Mouse (Mus musculus): Measurements from ENCODE around the gene Itih2.

Itih2 gene

DNA sequence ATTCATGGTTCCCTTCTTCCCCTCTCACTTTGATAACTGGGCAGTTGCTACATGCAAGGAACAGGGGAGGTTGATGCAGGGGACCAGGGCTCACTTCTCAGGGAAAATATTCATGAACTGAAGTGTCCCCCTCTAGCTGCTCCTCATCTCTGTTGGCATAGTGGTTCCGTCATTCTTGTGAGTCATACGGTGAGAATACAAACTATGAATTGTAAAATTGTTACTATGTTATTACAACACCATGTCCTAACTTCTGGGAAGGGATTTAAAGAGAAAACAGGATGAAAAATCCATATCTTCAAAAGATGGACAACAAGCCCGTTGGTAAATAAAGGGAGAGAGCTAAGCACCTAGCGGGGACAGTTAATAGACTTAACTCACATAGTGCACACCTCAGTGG, at the start of gene Itih2:
Itih2 (minus strand) TSS at position 101 of the 400 bp plus-strand sequence.
- DNase-seq: no peak

DNA sequence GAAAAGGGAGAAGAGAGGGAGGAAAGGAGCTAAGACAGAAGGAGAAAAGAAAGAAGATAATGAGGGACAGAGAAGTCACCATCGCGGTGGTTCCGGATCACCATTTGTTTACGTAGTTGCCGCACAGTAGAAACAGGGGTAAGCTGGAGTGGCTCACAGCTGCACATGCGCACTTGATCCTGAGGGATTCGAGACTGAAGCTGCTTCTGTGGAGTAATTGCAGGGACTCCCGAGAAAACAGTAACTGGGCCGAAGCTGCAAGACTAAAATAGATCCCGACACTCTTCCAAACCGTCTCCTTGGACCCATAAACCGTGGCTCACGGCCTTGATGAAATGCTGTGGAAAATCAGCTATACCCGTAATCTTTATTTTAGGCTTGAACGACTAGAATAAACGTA, 38.8 kb upstream of the Itih2 start:
- DNase-seq: no peak

- DNase-seq: no peak
Measured at GRCm38 (mm10) chr2:10168016-10168415, 36.8 kb upstream of the Itih2 start.

- DNase-seq: no peak
Measured at GRCm38 (mm10) chr2:10167283-10167682, 36.1 kb upstream of the Itih2 start.

DNA sequence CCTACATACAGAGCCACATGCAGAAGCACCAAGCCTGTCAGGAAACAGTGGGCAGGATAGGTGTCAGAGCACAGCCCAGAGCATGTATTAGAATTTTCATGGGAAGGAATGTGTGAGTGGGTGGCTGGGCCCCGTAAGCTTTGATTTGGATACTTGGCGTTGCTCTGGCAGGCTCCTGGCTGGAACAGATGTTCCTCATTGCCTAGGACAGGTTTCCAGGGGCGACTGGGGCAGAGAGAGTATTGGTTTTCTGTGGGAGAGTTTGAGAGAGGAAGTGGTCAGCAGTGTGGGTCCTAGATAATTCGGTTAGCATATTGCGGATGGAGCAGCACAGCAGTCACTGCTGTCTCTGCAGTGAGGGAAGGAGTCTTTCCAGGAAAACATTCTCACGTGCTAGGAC, 35.4 kb upstream of the Itih2 start:
- DNase-seq: no peak

GRCm38 (mm10) chr2:10162011-10162410, 30.8 kb upstream of the Itih2 start:
- no peak for DNase-seq

DNA sequence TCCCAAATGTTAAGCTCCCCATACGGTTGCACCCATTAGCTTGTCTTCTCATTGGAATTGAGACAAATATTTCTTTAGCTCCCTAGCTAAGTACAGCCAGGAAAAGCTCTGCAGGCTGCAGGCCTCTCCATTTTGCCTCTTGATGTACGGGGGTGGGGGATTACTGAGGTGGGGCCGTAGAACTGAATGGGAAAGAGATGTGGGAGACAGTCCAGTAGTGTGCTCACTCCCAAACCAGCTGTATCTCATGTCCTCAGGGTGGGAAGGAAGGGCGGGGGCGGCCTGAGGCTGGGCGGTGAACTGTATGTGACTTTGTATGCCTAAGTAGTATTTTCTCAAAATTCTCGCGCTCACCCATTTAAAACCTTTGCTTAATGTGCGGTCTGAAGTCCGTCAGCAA, 26.0 kb upstream of the Itih2 start:
- DNase-seq: no peak

DNA sequence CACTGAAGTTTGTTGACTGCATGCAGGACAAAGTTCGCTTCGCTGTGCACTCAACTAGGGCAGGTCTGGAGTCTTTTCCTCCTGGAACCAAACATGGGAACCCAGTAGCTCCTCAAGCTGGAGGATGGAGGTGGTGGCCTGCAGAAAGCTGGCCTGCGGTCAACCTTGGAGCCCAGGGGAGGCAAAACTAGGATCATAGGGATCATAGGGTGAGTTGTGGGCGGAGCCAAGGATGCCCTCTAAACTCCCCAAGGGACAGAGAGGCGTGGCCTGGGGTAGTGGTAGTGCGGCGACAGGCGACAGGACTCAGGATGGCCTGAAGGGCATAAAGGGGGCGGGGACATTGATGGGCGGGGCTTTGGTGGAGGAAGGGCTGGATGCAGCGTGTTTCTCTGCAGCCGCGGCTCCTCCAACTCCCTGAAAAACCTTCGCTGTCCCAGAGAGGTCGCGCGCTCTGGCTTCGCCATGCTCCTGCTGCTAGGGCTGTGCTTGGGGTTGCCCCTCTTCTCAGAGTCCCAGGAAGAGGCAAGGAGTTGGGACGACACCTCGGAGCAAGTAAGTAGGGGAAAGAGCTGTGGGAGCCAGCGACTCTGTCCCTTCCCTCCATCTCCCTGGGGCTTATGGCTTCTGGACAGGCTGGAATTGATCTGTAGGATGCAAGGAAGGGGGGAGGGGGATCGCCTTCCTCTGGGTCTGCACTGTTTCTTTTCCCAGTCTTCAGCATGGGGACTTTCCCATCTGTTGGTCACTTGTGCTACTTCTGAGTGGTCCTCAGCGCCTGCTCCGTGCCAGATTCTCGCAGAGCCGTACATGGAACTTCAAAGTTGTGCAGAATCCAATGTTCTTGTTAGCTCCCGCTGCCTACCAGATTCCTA, 22.2 kb upstream of the Itih2 start, which contains the start of gene Itih5:
Itih5 (plus strand) TSS at position 371 of the 875 bp plus-strand sequence.
- no peak for DNase-seq

GRCm38 (mm10) chr2:10152590-10152989, 21.4 kb upstream of the Itih2 start:
- no peak for DNase-seq

GRCm38 (mm10) chr2:10147176-10147575, 16.0 kb upstream of the Itih2 start:
- peak; percentile 18 for DNase-seq

DNA sequence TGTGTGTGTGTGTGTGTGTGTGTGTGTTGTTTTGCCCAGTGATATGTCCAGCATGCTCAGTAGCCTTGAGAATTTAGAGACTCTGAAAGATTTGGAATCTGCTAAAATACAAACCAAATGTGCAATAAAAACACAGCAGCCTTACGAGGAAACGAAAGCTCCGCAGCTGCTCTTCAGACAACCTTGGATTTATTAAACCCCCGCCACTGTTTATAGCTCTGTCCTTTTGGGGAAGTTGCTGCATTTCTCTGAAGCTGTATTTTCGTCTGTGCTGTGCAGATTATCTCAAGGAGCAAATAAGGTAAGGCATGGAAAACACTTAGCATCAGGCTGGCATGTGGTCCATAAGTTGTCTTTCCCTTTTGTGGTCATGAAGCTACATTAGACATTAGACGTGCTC, 14.3 kb upstream of the Itih2 start:
- no peak for DNase-seq

GRCm38 (mm10) chr2:10142472-10143454, 11.6 kb upstream of the Itih2 start:
- DNase-seq: peak; percentile 36

DNA sequence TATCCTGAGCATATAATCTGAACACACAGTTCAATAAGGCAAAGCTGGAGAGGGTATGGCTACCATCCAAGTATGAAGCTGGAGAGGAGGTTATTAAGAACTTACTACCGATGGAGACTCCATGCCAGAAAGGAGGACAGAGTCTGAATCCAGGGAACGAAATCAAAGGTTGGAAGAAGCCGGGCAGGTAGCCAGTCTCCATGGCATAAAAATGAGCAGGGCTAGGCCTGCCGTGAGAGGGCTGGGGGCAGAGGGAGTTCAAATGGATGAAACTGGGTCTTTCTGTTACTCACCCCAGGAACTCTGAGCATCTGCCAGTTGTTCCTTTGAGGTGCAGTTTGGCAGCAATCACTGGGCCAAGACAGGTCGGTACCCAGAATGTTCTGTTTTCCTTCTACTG, 9.3 kb upstream of the Itih2 start:
- no peak for DNase-seq

- no peak for DNase-seq
Measured at GRCm38 (mm10) chr2:10137320-10137719, 6.1 kb upstream of the Itih2 start.

DNA sequence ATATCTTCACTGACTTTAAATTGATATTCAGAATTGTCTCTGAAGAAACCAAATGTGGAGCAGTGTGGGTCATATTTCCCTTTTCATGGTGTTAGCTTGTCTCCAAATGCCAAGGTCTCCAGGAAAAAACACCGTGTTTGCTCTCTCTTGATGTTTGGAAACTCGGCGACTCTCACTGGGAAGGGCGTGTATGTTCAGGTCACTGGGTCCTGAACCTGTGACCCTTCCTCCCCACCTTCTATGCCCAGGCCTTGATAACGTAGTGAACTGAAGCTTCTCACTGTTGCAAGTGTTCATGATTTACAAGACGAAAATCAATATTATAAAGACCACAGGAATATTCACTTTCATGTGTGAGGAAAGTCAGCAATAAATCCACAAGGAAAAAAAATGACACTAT, 2.7 kb upstream of the Itih2 start:
- DNase-seq: no peak

DNA sequence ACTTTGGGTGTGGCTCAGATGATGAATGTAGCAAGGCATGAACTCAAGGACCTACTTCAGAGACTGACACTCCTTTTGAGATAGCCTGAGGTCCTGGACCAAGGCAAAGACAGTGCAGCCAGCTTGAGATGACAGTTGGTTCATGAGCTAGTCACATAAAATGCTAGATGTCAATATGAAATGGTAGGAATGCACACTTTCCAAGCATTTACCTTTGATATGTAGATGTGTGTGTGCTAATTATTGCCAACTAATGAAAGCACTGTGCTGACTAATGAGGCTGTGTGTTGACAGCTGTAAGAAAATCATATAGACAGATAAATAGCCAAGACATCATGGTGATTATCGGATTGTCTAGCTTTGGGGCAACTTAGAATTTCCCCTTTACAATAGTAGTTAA, 932 bp upstream of the Itih2 start:
- no peak for DNase-seq

DNA sequence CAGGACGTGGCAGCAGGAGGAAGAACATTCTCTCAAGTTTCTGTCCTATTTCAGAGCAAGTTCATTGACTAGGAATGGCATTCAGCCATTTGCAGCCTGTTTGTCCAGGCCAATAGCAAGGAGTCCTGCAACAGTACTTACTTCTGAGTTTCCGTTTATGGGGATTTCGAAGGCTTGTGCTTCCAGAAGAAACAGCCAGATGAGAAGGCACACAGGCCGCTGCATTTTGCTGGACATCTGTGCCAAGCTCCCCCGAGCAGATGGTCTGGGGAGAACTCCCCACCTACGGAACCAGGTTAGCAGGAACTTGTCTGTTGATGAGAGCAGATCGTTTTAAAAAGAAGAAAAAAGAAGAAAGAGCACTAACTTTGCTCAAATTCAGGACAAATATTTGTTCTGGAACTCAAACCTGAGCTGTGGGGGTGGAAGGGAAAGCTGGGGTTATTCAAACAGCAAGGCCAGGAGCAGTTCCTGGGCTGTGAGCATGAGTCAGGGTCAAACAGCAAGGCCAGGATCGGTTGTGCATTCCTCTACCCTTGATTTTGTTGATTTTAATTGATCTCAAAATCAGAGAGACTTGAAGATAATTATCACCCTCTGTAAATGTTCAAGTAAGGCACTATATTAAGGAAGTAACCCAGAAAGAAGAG, 730 bp downstream of the Itih2 start:
- DNase-seq: no peak

DNA sequence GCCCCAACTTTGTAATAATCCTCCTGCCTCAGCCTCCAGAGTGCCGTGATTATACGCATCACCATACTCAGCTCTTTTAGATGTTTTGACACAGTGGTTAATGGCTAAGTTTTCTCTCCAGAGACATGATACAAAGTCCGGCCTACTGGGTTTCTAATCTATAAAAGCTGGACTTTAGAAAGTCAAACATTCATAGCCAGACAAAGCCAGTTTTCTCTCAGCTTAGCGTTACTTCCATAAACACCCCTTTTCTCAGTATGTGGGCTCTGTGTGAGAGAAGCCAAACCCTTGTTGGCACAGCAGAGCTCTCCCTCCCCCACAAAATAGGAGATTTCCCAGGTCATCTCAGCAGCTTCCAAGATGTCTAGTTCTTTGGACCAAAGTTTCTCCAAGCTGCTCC, 2.6 kb downstream of the Itih2 start:
- no peak for DNase-seq

GRCm38 (mm10) chr2:10127471-10127870, 3.7 kb downstream of the Itih2 start:
- no peak for DNase-seq

DNA sequence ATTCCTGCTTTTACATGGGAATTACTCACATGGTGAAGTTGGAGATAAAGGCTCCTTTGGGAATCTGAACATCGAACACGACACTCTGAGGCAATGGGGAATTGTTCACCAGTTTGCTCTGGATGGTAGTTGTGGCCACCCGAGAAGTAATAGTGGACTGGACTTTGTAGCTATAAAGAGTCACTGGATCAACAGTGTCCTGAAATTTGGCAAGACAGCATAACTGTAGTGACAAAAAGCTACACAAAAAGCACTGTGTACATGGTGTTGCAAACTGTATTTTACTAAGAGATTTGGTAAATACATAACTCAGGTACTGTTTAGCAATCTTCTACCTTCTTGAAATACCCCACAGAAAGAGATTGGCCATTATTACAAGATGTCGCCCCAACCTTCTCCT, 5.1 kb downstream of the Itih2 start:
- DNase-seq: no peak

GRCm38 (mm10) chr2:10121826-10122225, 9.4 kb downstream of the Itih2 start:
- no peak for DNase-seq

GRCm38 (mm10) chr2:10119276-10119675, 11.9 kb downstream of the Itih2 start:
- no peak for DNase-seq

GRCm38 (mm10) chr2:10118751-10119150, 12.4 kb downstream of the Itih2 start:
- DNase-seq: no peak
